Mouse (Mus musculus) frontal cortex, adult 2 months (tissue): ENCODE results near the gene Npepl1. TPM values are rescaled to one million over a fixed set of nuclear protein-coding genes. Genes with fewer than 3 reads are reported as not detected.
A peak's percentile ranks its signal among the peaks of the same experiment; 100 is the strongest.

Experiments
- DNase-seq, 2 experiments: peaks; one replicate each; pipeline ENCODE4 v3.0.0; 2022; ENCODE audit warnings: low spot score in 1 of 2; ENCODE audit errors: extremely low spot score in 1 of 2
- polyA plus RNA-seq: library from polyadenylated mRNA; depleted of rRNA; stranded (reverse); fragments of >200 nt; gene quantifications from 2 replicates; pipeline ENCODE4 v1.2.3, GENCODE M21; 2012; rRNA removed

The Npepl1 gene
- 24.1 and 24.7 TPM in 2 replicates for polyA plus RNA-seq

- peak in 1 of 2 experiments; percentile 50 for DNase-seq
Measured at GRCm38 (mm10) chr2:174109991-174110782, at the start of gene Npepl1. Gene Npepl1 (plus strand): TSS chr2:174110349.

- DNase-seq, result no peak
Measured at GRCm38 (mm10) chr2:174061219-174061618, 48.9 kb upstream of the Npepl1 start.

- no peak for DNase-seq
Measured at GRCm38 (mm10) chr2:174063074-174063473, 47.1 kb upstream of the Npepl1 start.

GRCm38 (mm10) chr2:174063527-174064211 is 46.5 kb upstream of the Npepl1 start:
- no peak for DNase-seq

DNA sequence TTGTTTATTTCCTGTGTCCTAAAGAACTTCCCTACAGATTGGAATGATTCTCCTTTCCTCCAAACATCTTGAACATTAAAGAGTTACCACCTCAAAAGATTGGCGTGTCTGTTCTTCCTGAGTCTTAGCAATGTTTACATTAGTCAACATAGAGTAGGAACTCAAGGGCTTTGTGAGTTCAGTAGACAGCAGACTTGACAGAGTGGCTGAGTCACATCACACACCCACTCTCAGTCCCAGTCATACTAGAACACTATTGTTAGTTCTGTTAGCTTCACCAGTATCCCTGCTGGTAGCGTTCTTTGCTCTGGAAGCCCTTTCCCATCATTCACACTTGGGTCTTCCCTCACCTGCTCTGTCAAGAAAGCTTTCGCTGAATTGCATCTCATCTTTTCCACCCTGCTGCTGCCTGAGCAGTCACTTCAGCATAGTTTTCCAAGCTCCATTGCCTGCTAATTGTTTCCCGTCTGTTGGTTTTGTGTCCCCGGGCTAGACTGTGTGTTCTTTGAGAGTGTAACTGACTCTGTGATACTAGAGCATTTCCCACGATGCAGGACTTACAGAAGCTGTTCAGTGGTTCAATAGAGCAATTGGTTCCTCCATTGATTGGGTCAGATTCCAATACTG is 42.2 kb upstream of the Npepl1 start:
- peak in 1 of 2 experiments; percentile 40 for DNase-seq

GRCm38 (mm10) chr2:174069532-174070049 is 40.6 kb upstream of the Npepl1 start:
- no peak for DNase-seq

- no peak for DNase-seq
Measured at GRCm38 (mm10) chr2:174071406-174071805, 38.7 kb upstream of the Npepl1 start.

GRCm38 (mm10) chr2:174073156-174073790 is 36.9 kb upstream of the Npepl1 start:
- no peak for DNase-seq

- DNase-seq, result no peak
Measured at GRCm38 (mm10) chr2:174074621-174075020, 35.5 kb upstream of the Npepl1 start.

DNA sequence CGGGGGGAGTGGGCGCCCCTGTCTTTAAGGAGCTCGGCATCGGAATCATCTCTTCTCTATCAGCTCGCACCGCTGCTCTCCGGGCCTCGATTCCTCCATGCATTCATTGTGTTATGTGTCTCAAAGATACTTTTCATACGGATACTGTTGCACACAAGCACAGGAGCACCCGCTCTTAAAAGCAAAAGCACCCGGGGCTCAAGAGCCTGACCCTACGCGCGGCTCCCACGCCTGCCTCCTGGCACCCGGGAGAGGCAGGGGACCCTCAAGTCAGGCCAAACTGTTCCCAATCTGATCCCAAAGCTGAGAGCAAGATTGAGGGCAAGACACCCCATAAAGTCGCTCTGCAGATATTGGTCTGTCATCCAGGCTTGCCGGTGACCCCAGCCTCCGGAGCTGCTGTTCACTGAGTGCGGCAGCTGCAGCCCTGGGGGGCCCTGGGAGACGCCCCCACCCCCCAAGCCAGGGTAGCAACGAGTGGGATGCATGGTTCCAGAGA is 35.0 kb upstream of the Npepl1 start:
- DNase-seq, result peak in 1 of 2 experiments; percentile 11

GRCm38 (mm10) chr2:174075673-174076432 is 34.3 kb upstream of the Npepl1 start, which contains the start of gene Stx16:
Gene Stx16 (plus strand): TSS chr2:174076308.
- DNase-seq, result peak; percentile 76 to 94

GRCm38 (mm10) chr2:174076433-174076824 is 33.7 kb upstream of the Npepl1 start:
- no peak for DNase-seq

DNA sequence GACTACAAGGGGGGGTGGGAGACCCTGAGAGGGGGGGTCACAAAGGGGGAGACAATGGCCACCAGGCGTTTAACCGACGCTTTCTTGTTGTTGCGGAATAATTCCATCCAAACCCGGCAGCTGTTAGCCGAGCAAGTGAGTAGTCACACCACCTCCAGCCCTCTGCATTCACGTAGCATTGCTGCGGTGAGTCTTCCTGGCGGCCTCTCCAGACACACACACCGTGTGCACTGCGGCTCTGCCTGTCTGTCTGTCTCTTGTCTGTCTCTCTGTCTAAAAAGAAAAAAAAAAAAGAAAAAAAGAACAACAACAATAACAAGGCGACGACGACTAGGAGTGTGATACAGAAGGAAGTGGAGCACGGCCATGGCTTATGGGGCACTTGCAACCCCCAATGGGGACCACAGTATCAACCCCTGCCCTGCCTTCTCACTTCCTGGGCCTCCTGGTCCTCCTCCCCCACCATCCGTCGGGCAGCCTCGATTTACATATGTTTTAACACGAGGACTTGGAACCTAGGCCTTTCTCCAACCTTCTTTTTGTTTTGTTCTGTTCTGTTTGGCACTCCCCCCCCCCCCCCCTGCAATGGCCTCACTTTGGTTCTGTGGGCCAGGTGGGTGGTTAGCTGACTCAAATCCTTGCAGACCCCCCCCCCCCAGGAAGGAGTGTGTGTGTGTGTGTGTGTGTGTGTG is 33.0 kb upstream of the Npepl1 start:
- DNase-seq, result peak in 1 of 2 experiments; percentile 18

GRCm38 (mm10) chr2:174077776-174078338 is 32.3 kb upstream of the Npepl1 start:
- no peak for DNase-seq

DNA sequence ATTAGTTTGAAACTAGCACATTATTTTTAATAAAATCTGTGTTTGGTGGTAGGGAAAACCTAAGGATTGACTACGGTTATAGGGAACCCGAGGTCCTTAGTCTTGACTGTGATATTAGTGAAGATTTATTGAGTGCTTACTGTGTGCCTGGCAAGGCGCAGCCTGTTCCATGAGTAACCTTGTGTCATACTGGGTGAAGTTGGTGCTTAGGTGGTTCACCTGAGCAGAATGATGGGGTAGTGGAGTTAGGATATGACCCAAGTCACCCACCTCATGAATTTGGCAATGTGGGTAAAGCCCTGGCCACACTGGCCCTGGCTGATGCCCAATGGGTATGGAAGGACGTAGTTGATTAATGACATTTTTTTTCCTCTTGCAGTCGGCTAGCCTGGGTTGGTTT is 28.3 kb upstream of the Npepl1 start:
- DNase-seq, result no peak

- no peak for DNase-seq
Measured at GRCm38 (mm10) chr2:174082380-174082918, 27.7 kb upstream of the Npepl1 start.

DNA sequence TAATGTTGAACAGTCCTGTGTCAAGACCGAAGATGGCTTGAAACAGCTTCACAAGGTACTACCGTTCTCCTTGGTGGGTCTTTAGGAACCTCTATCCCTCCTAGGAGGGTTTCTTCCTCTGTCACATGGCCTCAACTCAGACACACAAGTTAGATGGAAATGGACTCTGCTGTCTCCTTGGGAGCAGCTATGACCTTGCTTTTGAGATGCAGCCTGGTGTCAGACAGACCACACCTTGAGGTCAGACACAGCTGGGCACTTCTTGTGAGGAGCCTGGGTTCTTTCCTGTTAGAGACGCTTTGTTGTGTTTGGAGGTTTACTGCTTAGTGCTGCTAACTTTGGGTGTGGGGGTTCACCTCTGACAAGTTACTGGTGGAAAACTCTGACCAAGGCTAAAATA is 15.1 kb upstream of the Npepl1 start:
- no peak for DNase-seq

- DNase-seq, result no peak
Measured at GRCm38 (mm10) chr2:174102399-174102798, 7.8 kb upstream of the Npepl1 start.
